Mouse (Mus musculus): Measurements from ENCODE around the gene Rnf114. TPM values are rescaled to one million over a fixed set of nuclear protein-coding genes. Genes with fewer than 3 reads are reported as not detected.

Rnf114 gene
- 10 to 100 TPM; 65.0 to 66.6 TPM for total RNA-seq (2021)
- long read RNA-seq, experiment 1, transcript Rnf114-203 (5 exons, 1,985 nt): minor isoform, 15 of 110 reads
- long read RNA-seq, experiment 1, transcript Rnf114-201 (6 exons, 2,502 nt): major isoform, 62 of 110 reads
- long read RNA-seq, experiment 1, partial matches to known transcripts: 6 of 110 reads
- long read RNA-seq, experiment 1, other reads (novel, unspliced or antisense): 27 of 110 reads
- long read RNA-seq, experiment 2, transcript Rnf114-203 (5 exons, 1,985 nt): minor isoform, 28 of 180 reads
- long read RNA-seq, experiment 2, transcript Rnf114-201 (6 exons, 2,502 nt): major isoform, 111 of 180 reads
- long read RNA-seq, experiment 2, partial matches to known transcripts: 11 of 180 reads
- long read RNA-seq, experiment 2, other reads (novel, unspliced or antisense): 30 of 180 reads

DNA sequence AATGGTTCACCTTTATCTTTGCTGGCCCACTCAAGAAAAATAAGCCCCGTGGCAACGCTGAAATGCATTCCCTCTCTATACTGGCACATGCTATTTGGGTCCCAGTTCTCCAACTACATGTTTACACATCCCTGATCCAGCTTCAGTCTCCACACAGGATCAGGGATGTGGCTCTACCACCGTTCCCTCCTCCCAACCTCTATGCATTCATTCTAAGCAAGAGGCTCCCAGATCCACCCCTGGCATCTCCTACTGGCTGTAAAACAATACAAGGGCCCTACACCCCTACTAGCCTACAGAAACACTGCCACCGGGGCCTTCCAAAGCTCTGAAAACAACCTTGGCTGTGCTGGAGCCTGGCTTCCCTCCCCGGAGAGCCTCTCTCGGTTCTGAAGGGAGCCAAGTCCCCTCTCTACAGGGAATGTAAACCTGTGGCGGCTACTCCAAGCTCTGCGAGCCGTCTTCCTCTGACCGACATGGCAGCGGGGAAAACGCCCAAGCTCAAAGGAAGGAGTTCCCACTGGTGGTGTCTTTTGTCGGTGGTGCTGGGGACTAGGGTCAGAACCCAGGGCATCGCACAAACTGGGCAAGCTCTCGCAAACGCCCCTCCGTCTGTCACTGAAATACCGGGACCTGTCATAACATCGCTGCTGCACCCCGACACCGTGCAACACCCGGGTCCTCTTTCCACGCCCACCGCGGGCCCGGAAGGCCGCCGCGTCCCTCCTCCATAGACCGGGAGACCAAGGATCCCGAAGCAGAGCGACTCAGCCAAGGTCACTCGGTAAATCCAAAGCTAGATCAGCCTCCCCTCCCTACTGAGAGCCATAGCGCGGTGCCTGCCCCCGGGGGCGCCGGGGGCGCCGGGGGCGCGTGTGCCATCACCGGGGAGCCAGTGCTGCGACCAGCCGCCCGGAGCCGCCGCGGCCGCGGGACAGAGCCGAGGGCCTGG, at the start of gene Rnf114:
Rnf114 (plus strand) TSS at position 889 of the 952 bp plus-strand sequence.
- DNase-seq (ENCODE audit: low spot score in 2 of 2): peak in 1 of 2 experiments; percentile 34

- no peak for DNase-seq (ENCODE audit: low spot score in 2 of 2)
These were observed 48.8 kb upstream of the Rnf114 start for GRCm38 (mm10) chr2:167443411-167444193.

- DNase-seq (ENCODE audit: low spot score in 2 of 2): peak in 1 of 2 experiments; percentile 16
These were observed 46.3 kb upstream of the Rnf114 start for GRCm38 (mm10) chr2:167445911-167446780.

GRCm38 (mm10) chr2:167447207-167447606, 45.2 kb upstream of the Rnf114 start:
- DNase-seq (ENCODE audit: low spot score in 2 of 2): no peak

DNA sequence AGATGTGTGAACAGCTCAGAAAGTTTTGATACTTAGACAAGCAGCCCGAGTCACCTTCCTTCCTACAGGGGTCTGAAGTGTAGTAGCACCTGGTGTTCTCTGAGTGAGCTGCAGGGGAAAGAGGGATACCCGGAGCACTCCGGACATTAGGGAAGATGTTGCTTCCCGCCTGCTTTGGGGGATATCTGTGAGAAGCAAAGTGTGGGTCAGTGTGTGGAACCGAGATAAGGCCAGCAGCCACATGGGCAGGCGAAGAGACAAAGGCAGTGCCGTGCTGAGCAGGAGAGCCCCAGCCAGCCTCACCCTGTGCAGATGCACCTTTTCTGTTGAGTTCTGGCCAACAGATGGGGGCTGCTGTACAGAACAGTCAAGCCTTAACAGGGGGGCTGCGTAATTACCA, 44.8 kb upstream of the Rnf114 start:
- no peak for DNase-seq (ENCODE audit: low spot score in 2 of 2)

DNA sequence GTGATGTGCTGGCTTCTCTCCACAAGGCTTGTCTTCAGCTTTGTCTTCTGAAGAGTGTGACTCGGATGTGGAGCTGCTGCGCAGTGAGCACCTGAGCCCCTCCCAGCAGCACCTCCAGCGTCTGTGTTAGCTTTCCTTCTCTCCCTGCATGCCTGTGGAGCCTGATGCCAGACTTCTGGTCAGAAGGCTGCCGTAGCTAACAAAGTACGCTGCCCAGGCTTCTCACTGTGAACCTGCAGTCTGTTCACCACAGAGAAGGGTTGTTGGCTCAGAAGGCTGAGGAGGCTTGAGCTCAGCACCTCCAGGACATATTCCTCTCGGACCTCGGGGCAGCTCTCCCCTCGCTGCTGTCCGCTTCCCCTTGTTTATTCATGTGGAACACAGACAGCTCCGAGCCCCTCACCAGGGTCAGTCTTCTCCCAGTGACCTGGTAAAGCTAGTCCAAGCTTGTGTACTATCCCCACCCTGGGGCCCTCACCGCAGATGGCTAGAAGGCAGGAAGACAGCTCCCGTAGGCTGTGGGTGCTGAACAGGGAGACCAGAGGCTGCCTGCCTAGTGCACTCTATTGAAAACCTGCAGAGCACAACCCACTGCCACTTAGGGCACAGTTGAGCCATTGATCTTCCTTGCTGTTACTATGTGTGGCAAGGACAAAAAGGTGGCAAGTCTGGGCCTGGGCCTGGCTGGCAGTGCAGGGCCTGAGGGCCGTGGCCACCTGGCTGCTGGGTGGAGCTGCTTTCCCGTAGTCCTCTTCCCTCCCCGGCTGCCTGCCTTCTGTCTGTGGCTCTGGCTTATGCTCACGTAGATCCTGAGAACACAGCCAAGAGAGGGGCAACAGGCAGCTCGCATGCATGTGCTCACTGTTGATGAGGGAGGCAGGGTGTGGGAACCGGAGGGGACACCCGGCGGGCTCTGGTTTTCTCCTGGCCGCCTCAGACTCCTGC, 42.8 kb upstream of the Rnf114 start:
- DNase-seq (ENCODE audit: low spot score in 2 of 2): no peak

- no peak for DNase-seq (ENCODE audit: low spot score in 2 of 2)
These were observed 41.8 kb upstream of the Rnf114 start for GRCm38 (mm10) chr2:167450647-167451046.

DNA sequence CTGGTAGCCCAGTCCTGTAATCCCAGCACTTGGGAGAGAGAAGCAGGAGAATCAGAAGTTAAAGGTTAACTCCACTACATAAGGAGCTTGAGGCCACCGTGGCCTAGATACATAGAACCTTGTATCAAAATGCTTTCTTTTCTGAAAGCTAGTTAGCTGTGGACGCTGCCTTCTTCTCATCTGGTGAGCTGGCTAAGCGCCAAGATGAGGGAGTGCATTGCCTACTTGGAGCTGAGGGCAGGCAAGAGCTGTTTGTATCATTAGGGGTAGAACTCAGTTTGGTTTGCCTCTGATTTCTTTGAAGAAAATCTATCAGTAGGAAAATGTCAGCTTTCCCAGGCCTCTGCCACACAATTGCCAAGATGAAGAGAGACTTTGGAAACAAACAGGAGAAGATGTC, 38.6 kb upstream of the Rnf114 start:
- DNase-seq (ENCODE audit: low spot score in 2 of 2): no peak

- no peak for DNase-seq (ENCODE audit: low spot score in 2 of 2)
These were observed 36.0 kb upstream of the Rnf114 start for GRCm38 (mm10) chr2:167456361-167457020.

DNA sequence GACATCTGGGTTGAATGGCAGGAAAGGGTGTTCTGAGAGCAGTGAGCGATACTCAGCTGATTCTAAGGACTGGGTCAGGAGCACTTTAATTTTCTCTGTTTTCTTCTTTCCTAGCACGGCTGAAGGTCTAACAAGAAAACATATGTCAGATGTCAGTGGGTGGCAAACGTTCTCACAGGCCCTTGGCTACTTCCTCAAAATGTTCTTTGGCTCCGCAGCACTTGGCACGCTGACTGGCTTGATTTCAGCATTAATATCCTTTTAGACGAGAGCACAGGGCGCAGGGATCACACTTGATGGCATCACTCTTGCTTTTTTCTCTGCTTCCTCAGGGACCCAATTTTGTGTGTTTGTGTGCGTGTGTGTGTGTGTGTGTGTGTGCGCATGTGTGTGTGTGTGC, 35.2 kb upstream of the Rnf114 start:
- no peak for DNase-seq (ENCODE audit: low spot score in 2 of 2)

- DNase-seq (ENCODE audit: low spot score in 2 of 2): no peak
These were observed 33.9 kb upstream of the Rnf114 start for GRCm38 (mm10) chr2:167458548-167458947.

GRCm38 (mm10) chr2:167459071-167459865, 33.2 kb upstream of the Rnf114 start:
- DNase-seq (ENCODE audit: low spot score in 2 of 2): no peak

- peak; percentile 42 to 53 for DNase-seq (ENCODE audit: low spot score in 2 of 2)
These were observed 29.5 kb upstream of the Rnf114 start for GRCm38 (mm10) chr2:167462954-167463353.

DNA sequence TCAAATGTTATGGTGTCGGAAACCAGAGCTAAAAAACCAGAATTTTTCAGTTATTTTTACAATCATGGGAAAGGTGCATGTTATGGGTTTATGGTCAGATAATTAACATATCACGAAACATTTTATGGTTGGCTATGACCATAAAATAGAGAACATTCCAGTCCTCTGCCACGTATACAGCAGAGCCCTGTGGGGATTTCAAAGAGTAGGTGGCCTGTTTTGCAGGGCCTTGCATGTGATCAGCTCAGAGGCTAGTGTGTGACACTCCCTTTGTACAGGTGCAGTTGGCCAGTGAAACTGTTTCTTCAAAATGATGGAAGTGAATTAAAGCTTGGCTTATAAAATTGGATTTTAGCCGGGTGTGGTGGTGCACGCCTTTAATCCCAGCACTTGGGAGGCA, 28.6 kb upstream of the Rnf114 start:
- DNase-seq (ENCODE audit: low spot score in 2 of 2): no peak

DNA sequence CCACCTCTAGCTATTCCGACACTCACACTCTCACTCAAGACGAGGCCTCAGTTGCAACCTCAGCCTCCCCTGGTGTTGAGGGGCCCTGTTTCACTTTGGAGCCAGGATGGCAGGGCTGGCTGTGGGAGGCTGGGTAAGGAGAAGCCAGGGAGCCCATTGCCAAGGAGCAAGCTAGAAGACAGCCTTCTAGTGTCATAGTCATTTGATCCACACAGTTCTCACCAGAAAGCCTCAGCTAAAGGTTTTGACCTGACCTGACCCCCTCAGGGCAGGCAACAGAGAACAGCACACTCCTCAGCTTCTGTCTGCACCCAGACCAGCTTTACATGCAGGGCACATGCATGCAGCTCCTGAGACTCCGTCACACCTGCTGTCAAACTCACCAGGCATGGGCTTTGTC, 26.5 kb upstream of the Rnf114 start:
- no peak for DNase-seq (ENCODE audit: low spot score in 2 of 2)

DNA sequence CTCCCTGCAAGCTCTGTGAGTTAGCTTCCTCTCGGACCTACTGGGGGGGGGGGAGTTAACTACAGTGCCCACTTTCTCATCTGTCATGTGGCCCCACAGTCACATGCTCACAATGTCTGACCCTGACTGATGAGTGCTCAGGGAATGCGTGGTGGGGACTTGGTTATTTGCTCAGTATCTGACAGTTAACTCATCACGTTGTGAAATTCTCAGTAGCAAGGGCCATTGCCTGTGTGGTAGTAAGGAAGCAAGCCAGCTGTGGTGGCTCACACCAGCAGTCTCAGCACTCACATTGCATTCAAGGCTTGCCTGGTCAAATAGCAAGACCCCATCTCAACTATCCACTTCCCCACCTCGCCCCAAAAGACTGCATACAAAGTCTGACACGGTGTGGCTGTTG, 25.2 kb upstream of the Rnf114 start:
- DNase-seq (ENCODE audit: low spot score in 2 of 2): no peak

DNA sequence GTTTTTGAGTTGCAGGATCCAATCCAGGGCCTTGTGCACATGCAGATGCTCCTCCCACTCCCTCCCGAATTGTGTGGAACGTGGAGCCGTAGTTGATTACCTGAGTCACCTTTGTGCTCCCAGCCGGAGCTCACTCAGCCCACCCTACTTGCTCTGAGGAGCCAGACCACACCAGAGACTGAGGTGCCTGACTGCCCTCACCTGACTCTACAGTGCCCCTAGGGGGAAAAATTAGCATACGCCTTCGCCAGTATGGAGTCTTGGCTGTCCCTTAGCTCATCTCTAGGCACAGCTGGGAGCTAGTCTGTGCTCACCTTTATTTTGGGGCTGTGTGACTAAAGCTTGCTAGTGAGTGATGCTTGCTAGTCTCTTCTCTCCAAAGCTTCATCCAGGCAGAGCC, 24.0 kb upstream of the Rnf114 start:
- DNase-seq (ENCODE audit: low spot score in 2 of 2): no peak

DNA sequence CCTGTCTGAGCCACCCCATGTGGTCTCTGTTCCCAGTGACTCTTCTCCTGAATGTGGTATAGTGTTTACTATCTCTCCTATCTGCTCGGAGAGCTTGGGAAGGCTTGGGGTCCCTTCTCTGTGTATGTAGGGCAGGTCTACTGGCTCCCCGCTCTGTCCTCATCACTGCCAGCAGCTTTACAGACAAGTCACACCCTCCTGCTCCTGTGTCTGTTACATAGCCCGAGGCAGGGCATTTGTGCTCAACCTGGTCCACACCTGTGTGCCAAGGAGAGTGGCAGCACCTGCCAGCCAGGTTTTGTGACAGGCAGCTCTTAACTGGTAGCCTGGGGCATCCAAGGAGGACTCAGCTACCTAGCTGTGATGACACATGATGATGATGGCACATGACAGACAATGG, 21.8 kb upstream of the Rnf114 start:
- DNase-seq (ENCODE audit: low spot score in 2 of 2): no peak

Data from adrenal gland, postnatal 4 days (tissue).